Mouse (Mus musculus): ENCODE data around the gene Hps5. TPM values are rescaled to one million over a fixed set of nuclear protein-coding genes. Genes with fewer than 3 reads are reported as not detected.
A peak's percentile ranks its signal among the peaks of the same experiment; 100 is the strongest.
"Not testable (repeated sequence)": the region's sequence is repeated elsewhere in the genome, so short reads cannot be mapped to it uniquely, and the experiment has no call there.

The Hps5 gene
- total RNA-seq, 2 experiments from 2014 or later: 23.9 to 26.5 TPM

DNA sequence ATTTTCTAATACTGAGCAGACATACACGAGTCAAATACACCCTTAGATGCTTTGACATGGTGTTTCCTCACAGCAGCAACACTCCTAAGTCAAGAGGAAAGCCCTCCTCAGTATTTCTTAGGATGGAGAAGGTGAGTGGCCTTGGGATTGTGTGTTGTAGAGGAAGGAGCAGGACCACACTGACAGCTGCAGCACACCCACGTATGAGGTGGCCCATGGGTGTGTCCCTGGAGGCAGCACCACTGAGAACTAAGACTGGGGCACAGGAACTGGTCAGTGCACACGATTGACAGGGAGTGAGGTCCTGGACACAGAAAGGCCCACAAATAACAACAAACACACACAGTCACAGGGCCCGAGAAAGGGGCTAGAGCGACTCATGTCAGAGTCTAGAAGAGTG, 55.8 kb downstream of the Hps5 start:
- DNase-seq (ENCODE audit: low spot score in 2 of 2): not testable (repeated sequence)

DNA sequence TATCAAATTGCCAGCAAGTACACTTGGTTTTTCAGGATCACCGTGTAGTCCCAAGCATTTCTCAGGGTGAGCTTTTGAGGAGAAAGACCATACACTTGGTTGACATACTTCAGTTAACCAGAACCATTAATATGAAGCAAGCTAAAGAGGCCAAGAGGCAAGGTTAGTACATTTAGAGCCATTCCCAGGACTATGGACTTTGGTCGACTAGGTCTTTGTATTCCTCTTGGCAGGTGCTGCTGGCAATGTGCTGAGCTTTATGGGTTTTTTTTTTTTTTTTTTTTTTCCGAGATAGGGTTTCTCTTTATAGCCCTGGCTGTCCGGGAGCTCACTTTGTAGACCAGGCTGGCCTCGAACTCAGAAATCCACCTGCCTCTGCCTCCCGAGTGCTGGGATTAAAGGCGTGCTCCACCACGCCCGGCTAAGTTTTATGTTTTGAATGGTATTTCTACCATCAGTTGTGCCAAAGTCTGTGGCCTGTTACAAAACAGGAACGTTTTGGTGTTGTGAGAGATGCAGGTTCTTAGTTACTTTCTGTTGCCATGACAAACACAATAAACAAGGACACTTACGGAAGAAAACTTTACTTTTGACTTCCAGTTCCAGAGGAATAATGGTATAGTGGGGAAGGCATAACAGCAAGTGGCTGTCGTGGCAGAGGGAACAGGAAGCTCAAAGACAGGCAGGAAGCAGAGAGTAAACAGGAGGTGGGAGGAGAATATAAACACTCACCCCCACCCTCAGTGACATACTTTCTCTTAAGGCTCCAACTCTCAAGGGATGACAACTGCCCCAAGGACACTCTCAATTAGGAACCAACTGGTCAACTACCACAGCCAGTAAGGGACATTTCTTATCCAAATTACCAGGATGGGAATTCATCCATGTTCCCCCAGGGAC, 57.1 kb downstream of the Hps5 start:
- no peak for DNase-seq (ENCODE audit: low spot score in 2 of 2)

DNA sequence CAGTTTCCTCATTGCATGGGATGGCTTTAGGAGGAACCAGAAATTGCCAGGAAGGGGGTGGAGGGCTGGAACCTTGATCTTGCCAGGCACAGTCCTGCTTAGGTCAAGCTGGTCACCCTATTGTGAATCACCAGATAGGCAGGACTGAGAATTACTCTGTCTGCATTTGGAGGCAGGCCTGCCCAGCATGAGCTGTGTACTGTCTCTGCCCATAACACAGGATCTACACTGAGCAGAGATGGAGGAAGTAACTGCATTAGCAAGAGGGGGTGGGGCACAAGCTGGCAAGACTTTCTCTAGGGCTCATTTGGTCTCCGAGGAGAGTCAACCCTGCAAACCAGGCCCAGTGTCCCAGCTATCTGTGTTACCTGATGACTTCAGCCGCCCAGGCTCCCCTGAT, 60.9 kb downstream of the Hps5 start:
- DNase-seq (ENCODE audit: low spot score in 2 of 2): no peak

DNA sequence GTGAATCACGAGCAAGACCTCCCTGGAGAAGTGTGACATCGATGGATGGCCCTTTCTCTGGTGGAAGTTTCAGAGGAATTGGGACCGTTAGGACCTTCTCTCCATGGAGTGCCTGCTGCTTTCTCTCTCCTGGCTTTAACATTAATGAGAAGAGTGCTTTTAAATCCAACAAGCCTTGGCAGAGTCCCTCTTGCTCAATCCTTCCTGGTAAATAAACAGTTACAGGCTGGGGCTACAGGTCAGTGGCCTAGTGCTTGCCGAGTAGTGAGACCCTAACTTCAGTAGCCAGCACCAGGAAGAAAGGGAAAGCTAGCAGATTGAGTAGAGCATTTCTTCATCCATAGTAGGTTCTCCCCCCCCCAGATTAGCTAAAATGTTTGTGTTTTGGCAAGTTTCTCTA, 63.4 kb downstream of the Hps5 start, which contains the start of gene Saa4:
Saa4 (minus strand) TSS at position 146 of the 400 bp plus-strand sequence.
- DNase-seq (ENCODE audit: low spot score in 2 of 2): no peak

DNA sequence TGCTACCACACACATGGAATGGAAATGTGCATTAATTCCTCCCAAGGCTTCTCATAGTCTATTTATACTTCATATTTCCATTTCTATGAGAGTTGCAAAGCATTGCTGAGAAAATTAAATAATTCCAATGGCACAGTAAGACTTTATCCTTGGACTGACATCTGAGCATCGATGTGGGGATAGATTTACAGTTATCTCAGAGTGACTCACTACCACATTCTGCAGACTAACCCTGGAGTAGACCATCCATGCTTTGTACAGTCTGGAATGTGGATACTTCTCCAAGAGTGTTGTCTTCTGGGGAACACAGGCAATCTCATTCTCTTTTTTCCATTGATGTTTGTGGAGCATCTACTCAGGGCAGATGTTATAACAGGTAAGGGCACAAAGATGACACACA, 68.3 kb downstream of the Hps5 start:
- no peak for DNase-seq (ENCODE audit: low spot score in 2 of 2)

DNA sequence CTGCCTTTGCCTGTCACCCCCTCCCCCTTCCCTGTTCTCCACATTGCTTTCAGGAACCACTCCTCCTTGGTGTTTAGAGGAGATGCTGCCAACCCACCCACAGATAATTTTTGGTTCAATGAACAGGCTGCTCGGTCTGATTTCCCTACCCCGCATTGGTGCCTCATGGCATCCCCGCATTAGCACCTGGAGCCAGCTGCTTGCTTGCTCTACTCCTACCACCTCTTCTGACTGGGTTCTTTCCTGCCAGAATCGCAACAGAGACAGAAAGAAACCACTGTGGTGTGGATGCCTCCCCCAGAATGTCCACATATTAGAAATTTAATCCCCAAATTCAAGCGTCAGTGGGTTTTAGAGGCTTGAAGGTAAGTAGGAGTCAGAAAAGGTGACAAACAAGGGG, 71.5 kb downstream of the Hps5 start:
- no peak for DNase-seq (ENCODE audit: low spot score in 2 of 2)

DNA sequence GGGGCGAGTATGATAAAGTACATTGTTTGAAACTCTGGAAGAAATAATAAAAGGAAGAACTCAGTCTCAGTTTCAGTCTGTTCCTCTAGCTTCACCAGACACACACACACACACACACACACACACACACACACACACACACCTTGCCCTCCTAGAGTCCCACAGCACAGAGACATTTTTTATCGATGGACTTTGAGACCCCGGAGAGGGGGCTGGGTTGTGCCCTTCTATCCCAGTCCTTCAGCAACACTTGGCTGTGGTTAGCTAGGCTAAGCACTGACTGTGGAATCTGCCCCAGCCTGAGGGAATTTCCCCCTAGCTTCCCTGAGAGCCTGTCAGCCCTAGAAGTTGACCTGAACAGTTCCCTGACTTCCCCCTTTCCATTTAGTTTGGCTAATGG, 72.0 kb downstream of the Hps5 start:
- DNase-seq (ENCODE audit: low spot score in 2 of 2): no peak

DNA sequence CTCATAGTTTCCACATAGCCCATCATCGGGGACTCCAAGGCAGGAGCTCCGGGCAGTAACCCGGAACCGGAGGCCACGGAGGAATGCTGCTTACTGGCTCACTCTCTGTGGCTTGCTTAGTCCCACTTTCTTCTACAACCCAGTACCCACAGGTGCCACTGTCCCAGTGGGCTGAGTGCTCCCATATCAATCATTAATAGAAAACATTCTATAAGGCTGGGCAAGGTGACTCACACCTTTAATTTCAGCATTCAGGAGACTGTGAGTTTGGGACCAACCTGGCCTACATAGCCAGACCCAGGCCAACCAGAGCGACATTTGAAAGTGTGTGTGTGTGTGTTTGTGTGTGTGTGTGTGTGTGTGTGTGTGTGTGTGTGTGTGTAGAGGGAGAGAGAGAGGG, 72.5 kb downstream of the Hps5 start:
- DNase-seq (ENCODE audit: low spot score in 2 of 2): no peak

DNA sequence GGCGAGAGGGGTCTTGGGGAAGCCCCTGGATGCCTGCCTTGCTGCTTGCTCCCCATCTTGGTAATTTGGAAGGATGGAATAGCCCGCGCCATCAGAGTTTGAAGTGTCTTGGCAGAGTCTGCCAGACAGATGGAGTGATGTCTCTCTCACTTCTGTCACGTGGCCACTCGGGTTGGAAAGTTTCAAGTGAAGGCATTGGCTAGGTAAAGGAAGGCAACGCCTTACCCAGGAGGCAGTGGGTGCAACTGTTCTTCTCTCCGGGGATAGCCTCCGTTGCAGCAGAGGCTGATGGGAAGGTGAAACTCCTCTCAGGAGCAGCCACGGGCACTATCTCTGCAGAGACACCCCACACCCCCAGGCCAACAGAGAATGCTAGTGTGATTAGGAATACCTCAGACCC, 75.4 kb downstream of the Hps5 start:
- DNase-seq (ENCODE audit: low spot score in 2 of 2): no peak

DNA sequence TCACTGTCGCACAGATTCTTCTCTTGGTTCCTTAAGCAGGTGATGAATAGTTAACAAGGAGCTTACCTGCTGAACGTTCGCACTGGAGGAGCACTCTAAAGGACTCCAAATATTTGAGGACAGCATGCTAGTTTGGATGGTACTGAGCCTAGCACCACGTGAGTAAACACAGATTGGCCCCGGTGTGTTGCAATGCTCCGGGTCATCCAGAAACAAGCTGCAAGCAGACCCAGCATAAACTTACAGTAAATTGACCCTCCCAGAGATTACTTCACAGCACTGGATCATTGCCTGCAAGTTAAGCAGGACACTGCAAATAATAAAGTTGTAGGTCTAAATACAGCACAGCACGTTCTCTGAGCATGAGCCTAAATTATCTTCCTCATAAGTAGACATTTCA, 76.3 kb downstream of the Hps5 start:
- DNase-seq (ENCODE audit: low spot score in 2 of 2): no peak

DNA sequence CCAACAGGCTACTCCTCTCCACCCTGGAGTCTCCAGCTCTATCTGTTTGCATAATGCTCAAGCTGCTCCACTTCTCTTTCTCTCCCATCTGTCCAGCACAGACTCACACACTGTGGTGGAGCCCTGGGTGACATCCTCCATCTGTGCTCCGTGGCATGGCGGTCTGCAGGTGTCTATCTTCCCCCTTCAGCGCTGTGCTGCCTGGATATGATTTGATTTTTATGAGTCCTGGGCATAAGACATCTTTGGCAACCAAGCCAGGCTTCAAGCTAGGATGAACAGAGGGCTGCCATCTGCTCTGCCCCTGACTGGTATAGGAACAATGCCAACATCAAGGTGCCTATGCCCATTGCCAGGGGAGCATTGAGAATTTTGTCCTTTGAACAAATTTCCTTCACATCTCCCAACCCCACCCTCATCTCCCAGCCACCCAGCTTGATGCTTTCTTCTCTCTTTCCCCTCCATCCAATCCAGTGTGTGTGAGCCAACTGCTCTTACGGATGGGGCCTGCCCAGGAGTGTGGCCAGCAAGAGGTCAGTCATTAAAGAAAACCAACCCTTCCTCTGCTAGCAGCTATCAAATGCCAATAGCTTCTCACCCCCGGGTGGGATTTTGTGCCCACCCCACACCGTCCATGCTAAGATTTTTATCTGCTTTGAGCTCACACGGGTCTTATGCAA, 77.1 kb downstream of the Hps5 start:
- no peak for DNase-seq (ENCODE audit: low spot score in 2 of 2)

DNA sequence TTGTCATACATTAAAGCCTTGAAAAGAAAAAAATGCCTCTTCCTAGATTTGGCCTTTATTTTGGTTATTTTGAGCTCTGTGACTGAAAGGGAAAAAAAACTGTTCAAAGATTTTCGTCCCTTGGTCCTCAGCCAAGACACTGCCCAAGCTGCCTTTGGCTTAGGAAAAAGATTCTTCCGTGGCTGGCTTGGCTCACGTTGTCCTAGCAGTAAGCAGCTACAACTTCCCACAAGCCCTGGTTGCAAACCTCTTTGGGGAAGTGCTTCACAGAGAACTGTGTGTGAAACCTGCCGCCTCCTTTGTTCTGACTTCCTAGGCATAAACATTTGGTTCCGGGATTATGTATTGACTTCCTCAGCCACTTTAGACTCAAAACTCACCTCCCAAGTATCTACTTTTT, 79.0 kb downstream of the Hps5 start:
- peak in 1 of 2 experiments; percentile 17 for DNase-seq (ENCODE audit: low spot score in 2 of 2)

DNA sequence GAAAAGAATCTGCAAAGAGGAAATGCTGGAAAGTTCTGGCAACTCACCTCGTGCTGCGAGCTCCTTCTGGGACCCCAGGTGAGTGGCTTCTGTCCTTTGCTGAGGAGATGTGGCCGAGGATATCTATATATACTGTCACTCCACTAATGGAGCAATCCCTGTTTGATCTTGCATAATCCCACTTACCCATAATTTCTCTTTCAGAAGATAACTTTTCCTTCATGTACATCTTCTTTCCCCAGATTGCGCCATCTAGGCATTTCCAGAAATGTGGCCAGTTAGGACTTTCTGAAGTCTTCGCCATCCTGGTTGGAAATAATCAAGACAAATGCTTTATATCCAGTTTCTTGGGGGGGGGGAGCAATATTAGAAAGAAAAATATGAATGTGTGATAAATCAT, 80.3 kb downstream of the Hps5 start, which contains the start of gene Saa3:
Saa3 (minus strand) TSS at position 101 of the 400 bp plus-strand sequence.
- no peak for DNase-seq (ENCODE audit: low spot score in 2 of 2)

DNA sequence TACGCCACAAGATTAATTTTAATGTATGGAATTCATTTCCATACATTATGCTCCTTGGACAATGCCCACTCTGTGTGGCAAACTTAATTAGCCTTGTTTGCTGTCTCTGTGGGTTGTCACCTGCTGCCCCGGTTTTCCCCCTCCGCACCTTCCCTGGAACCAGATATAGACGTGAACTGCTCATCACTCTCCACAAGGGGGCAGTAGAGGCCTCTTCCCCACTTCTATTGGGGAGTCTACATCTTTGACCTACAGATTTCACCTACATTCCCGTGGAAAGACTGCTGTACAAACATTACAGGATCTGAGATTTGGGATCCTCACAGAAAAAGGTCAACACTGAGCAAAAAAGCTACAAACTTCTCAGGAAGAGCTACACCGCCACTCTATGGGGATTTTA, 81.3 kb downstream of the Hps5 start:
- peak; percentile 68 to 71 for DNase-seq (ENCODE audit: low spot score in 2 of 2)

DNA sequence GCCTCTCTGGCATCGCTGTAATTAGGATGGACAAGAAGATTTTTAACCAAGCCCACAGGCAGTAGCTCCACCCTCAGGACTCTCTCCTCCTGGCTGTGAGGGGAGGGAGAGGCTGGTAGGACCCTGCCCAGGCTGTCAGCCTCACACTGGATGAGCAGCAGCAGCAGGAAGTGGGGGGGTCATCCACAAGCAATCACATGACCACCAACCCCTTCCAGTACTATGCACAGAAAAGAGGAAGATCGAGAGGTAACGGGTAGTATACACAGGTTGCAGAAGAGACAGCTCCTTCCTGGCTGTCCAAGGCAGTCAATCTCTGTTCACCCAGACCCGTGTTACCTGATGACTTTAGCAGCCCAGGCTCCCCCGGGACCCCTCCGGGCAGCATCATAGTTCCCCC, 83.6 kb downstream of the Hps5 start:
- no peak for DNase-seq (ENCODE audit: low spot score in 2 of 2)

Other genes starting within 250 kb of the Hps5 start
- 10 to 100 TPM; 22.1 to 22.9 TPM for gene Sergef, start 156.3 kb downstream of the Hps5 start, total RNA-seq (2021)
- under 1 TPM in 1 of 2 experiments, not detected in 1; 0.45 TPM for gene Tph1, start 123.5 kb downstream of the Hps5 start, total RNA-seq (2021)
- gene Saal1, start 85.4 kb downstream of the Hps5 start, total RNA-seq (2021): 1 to 10 TPM; 6.5 to 7.8 TPM
- 1 to 10 TPM; 1.1 to 4.0 TPM for gene Saa3, start 80.4 kb downstream of the Hps5 start, total RNA-seq (2021)
- gene Saa4, start 63.5 kb downstream of the Hps5 start, total RNA-seq (2021): not detected
- not detected for gene Saa1, start 53.1 kb downstream of the Hps5 start, total RNA-seq (2021)
- not detected for gene Saa2, start 44.3 kb downstream of the Hps5 start, total RNA-seq (2021)
- gene Gtf2h1, start within 50 bp of the Hps5 start, total RNA-seq (2021): 10 to 100 TPM; 37.6 to 40.3 TPM
- gene Ldha, start 45.4 kb upstream of the Hps5 start, total RNA-seq (2021): 100 to 1,000 TPM; 439 to 878 TPM
- not detected for gene Ldhc, start 65.1 kb upstream of the Hps5 start, total RNA-seq (2021)
- 10 to 100 TPM; 70.4 to 81.2 TPM for gene Tsg101, start 123.9 kb upstream of the Hps5 start, total RNA-seq (2021)
- 10 to 100 TPM; 16.3 to 17.4 TPM for gene Uevld, start 162.5 kb upstream of the Hps5 start, total RNA-seq (2021)
- not detected for gene Gm9999, start 187.5 kb upstream of the Hps5 start, total RNA-seq (2021)
- 10 to 100 TPM; 19.2 to 20.0 TPM for gene Spty2d1, start 212.3 kb upstream of the Hps5 start, total RNA-seq (2021)